ENCODE assay signal across 28 mouse cellular contexts in the genomic region with DNA sequence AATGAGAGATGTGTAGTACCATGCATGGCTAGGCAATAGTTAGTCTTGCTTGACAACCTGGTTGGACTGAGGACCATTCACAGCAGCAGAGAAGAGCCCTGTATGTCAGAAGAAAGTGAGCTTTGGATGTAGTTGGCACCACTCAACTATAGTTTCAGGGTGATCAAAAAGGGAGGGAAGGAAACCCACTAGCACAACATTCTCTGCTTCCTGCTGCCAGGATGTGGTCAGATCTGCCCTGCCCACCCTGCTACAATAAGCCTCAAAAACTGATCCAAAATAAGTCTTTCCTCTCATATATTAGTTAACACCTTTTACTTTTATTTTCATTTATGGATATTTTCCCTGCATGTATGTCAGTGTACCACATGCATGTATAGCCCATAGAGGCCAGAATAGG.
A peak's percentile ranks its signal among the peaks of the same experiment; 100 is the strongest.
DNase-seq lines count a peak whose midpoint lies in the region; ATAC-seq and TF ChIP-seq lines count a peak whose summit lies in the region.
"Had no signal": no experiment of that assay in that cellular context is flagged by ENCODE, and none has a peak within 500 bp of the region (broad histone marks: within the 10 kb centered on the region; RNA-seq: fewer than 3 reads in every experiment).

No protein-coding gene starts in this region.

- no peak overlapping the region for H3K27ac ChIP-seq in heart, embryonic 10.5 days
- H3K27ac ChIP-seq in left cerebral cortex, adult 2 months, result no peak overlapping the region
- H3K27ac ChIP-seq: embryonic facial prominence, embryonic 10.5 days; embryonic facial prominence, embryonic 13.5 days; forebrain, embryonic 12.5 days; forebrain, embryonic 15.5 days; heart, embryonic 13.5 days; hindbrain, embryonic 14.5 days; hindbrain, postnatal 0 days; intestine, embryonic 15.5 days had no signal

- H3K4me3 ChIP-seq in heart, embryonic 10.5 days, result no peak overlapping the region
- no peak overlapping the region for H3K4me3 ChIP-seq in left cerebral cortex, adult 2 months
- H3K4me3 ChIP-seq: embryonic facial prominence, embryonic 10.5 days; embryonic facial prominence, embryonic 13.5 days; erythroblast, embryonic 14.5 days; forebrain, embryonic 12.5 days; forebrain, embryonic 15.5 days; heart, embryonic 13.5 days; intestine, embryonic 15.5 days had no signal

- H3K36me3 ChIP-seq in heart, embryonic 10.5 days, result no peaks in the 10 kb centered on the region
- H3K36me3 ChIP-seq: embryonic facial prominence, embryonic 10.5 days; embryonic facial prominence, embryonic 13.5 days; forebrain, embryonic 12.5 days; forebrain, embryonic 15.5 days; heart, embryonic 13.5 days; intestine, embryonic 15.5 days had no signal

- no peak for TF ChIP-seq CTCF in left cerebral cortex, adult 2 months (IDR thresholded peaks at IDR 0.05)

- peak; percentile 69 for ATAC-seq in inflammation-experienced regulatory T-cells, adult 6 months
- ATAC-seq: forebrain, embryonic 15.5 days; hindbrain, postnatal 0 days; intestine, embryonic 15.5 days had no signal

- no peaks in the 10 kb centered on the region for H3K4me1 ChIP-seq in heart, embryonic 10.5 days
- H3K4me1 ChIP-seq: heart, embryonic 13.5 days; intestine, embryonic 15.5 days had no signal

- DNase-seq in heart, adult 11 months, result peak; percentile 25
- no peak for DNase-seq in heart, embryonic 10.5 days (ENCODE audit: low spot score)
- DNase-seq in T-cell, adult 2 months (ENCODE audit: low spot score), result peak; percentile 22
- no peak for DNase-seq in left cerebral cortex, adult 2 months (ENCODE audit: extremely low spot score in 1 of 2, low spot score in 2 of 2)
- no peak for DNase-seq in urinary bladder, postnatal 25 days (ENCODE audit: low spot score)
- DNase-seq in cerebellum, postnatal 4 days (ENCODE audit: low spot score in 2 of 2), result no peak
- DNase-seq: adrenal gland, adult 2 months; adrenal gland, postnatal 14 days; cerebellum, adult 11 months; cerebellum, adult 2 months; cerebellum, adult 9-11 months; cerebellum, postnatal 25 days; embryo, embryonic 11 days; gastrocnemius, postnatal 10 days; gastrocnemius, postnatal 36 days; heart, postnatal 14 days; heart, postnatal 4 days; kidney, adult 11 months had no signal

- H3K27me3 ChIP-seq in heart, embryonic 10.5 days (ENCODE audit: insufficient read depth, poor library complexity, severe bottlenecking), result no peaks in the 10 kb centered on the region
- H3K27me3 ChIP-seq: embryonic facial prominence, embryonic 13.5 days; forebrain, embryonic 12.5 days; forebrain, embryonic 15.5 days; heart, embryonic 13.5 days; intestine, embryonic 15.5 days had no signal

- H3K9me3 ChIP-seq in heart, embryonic 10.5 days, result no peaks in the 10 kb centered on the region
- H3K9me3 ChIP-seq: embryonic facial prominence, embryonic 10.5 days; embryonic facial prominence, embryonic 13.5 days; forebrain, embryonic 12.5 days; forebrain, embryonic 15.5 days; heart, embryonic 13.5 days; intestine, embryonic 15.5 days had no signal

- intact Hi-C loops in left cerebral cortex, adult 2 months (cut with DNase I), result no loop called here

Comparison
In these comparisons a context has a peak if more than half of its experiments do, and no peak if none do; other contexts are left out.
1. DNase-seq: peak in heart, adult 11 months (single experiment) and T-cell, adult 2 months (single experiment); none in heart, embryonic 10.5 days (single experiment), left cerebral cortex, adult 2 months (0 of 2), urinary bladder, postnatal 25 days (single experiment) and cerebellum, postnatal 4 days (0 of 2).